Mouse (Mus musculus): ENCODE measurements around the gene Slc16a10. TPM values are rescaled to one million over a fixed set of nuclear protein-coding genes. Genes with fewer than 3 reads are reported as not detected.

Slc16a10 gene
- polyA plus RNA-seq, 1 experiment from 2014 or later = 16.5 TPM

DNA sequence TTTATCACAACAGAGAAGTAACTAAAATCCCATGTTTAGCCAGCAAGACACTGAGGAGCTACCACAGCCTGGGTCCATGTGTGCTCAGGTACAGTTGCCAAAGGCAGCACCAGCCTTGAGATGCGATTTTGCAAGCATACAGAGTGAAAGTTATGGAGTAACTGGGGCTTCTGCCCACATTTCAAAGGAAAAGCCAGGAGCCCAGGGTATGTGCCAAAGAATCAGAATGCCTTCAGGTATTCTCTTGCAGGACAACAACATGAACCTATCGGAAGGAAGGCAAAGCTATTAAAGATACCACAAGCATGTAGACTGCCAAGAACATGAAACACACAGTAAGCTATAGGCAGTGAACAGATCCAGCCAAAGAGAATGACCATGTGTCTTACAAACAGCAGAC, 141.3 kb downstream of the Slc16a10 start:
- WGBS = 91% methylated on average over 2 of the region's 2 CpGs
- ATAC-seq (ENCODE audit: insufficient read depth, low FRiP score, low read depth) = no peak
- no peaks in the 10 kb centered on the region for H3K9me3 ChIP-seq

DNA sequence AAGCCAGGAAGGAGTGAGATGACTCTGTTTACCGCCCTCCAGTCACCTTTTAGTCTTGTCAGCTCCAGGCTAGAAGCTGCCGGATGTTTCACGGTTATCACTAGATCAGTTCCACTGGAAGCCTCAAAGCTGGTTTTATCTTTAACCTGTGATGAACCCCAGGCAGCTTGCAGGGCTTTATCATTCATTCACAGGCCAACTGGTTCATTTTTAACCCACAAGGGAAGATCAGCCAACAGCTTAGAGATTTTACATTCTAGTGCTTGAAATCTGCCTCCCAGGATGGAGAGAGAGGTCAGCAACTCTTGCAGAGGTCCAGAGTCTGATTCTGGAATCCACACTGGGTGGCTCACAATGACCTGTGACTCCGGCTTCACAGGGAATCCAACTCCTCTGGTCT, 150.9 kb downstream of the Slc16a10 start:
- H3K36me3 ChIP-seq = no peaks in the 10 kb centered on the region

More for the DNA sequence above, 141.3 kb downstream of the Slc16a10 start:
- Histone ChIP-seq H3K4me1 (no peaks in the 10 kb centered on the region), H3K36me3 (no peaks in the 10 kb centered on the region), H3K4me2 (no peak overlapping the region), H3K9ac (no peak overlapping the region), H3K27ac (no peak overlapping the region), H3K27me3 (replicated peaks) (no peaks in the 10 kb centered on the region), H3K4me3 (replicated peaks) (no peak overlapping the region)

DNA sequence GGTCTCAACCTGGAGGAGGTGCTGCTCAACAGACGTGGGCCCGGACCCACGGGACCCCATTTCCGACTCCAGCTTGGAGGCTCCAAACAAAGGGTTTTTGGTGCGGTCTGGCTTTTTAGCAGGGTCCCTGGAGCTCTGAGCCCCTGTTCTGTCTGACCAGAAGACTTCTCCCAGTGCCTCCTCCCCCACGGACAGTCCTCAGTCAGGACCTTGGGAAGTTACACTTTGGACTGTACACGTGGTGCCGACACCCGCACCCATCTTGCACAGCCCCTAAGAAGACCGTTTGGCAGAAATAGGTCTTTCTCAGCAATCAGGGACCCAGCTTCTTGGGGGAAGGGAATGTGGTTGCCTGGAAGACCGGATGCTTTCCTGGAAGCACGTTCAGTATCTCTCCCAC, 155.6 kb downstream of the Slc16a10 start, which contains the start of gene Mfsd4b5:
Gene Mfsd4b5 (minus strand): TSS at position 181 of the 400 bp plus-strand sequence.
- 90% methylated on average over 12 of the region's 12 CpGs for WGBS
- H3K27ac ChIP-seq = no peak within 1 kb of the TSS
- no peak within 1 kb of the TSS for H3K4me2 ChIP-seq
- no peak within 1 kb of the TSS for H3K9ac ChIP-seq
- no peaks in the 10 kb centered on the region for H3K36me3 ChIP-seq
- no peak within 1 kb of the TSS for H3K4me3 ChIP-seq (replicated peaks)
- no peak for ATAC-seq (ENCODE audit: insufficient read depth, low FRiP score, low read depth)
- no peaks in the 10 kb centered on the region for H3K27me3 ChIP-seq (replicated peaks)
- H3K4me1 ChIP-seq = no peaks in the 10 kb centered on the region
- no peaks in the 10 kb centered on the region for H3K9me3 ChIP-seq

More for the DNA sequence above, 150.9 kb downstream of the Slc16a10 start:
- Histone ChIP-seq H3K27me3 (replicated peaks) (no peaks in the 10 kb centered on the region), H3K9me3 (no peaks in the 10 kb centered on the region), H3K4me3 (replicated peaks) (no peak overlapping the region), H3K9ac (no peak overlapping the region), H3K27ac (no peak overlapping the region), H3K4me1 (no peaks in the 10 kb centered on the region), H3K4me2 (no peak overlapping the region)
- whole genome bisulfite sequencing = 41% methylated on average over 4 of the region's 4 CpGs
- ATAC-seq (ENCODE audit: insufficient read depth, low FRiP score, low read depth) = no peak

Other genes with a start within 250 kb of the Slc16a10 start
- gene Mfsd4b4, start 243.0 kb downstream of the Slc16a10 start, polyA plus RNA-seq (2015; fragmentation: Nextera tagmentation; extraction: Ambion mirVana) = 3.6 and 4.8 TPM in 2 replicates
- gene Mfsd4b2, start 215.3 kb downstream of the Slc16a10 start, polyA plus RNA-seq (2015; fragmentation: Nextera tagmentation; extraction: Ambion mirVana) = 0.19 and 0.23 TPM in 2 replicates
- gene Mfsd4b3, start 182.1 kb downstream of the Slc16a10 start, polyA plus RNA-seq (2015; fragmentation: Nextera tagmentation; extraction: Ambion mirVana) = 1.1 and 1.5 TPM in 2 replicates
- gene Mfsd4b5, start 155.6 kb downstream of the Slc16a10 start, polyA plus RNA-seq (2015; fragmentation: Nextera tagmentation; extraction: Ambion mirVana) = 0.04 and 0.08 TPM in 2 replicates
- 0.06 and 0.09 TPM in 2 replicates for gene Mfsd4b1, start 117.0 kb downstream of the Slc16a10 start, polyA plus RNA-seq (2015; fragmentation: Nextera tagmentation; extraction: Ambion mirVana)
- gene Rpf2, start 104.8 kb upstream of the Slc16a10 start, polyA plus RNA-seq (2015; fragmentation: Nextera tagmentation; extraction: Ambion mirVana) = 63.1 and 65.6 TPM in 2 replicates
- gene Gtf3c6, start 115.8 kb upstream of the Slc16a10 start, polyA plus RNA-seq (2015; fragmentation: Nextera tagmentation; extraction: Ambion mirVana) = 88.9 and 92.0 TPM in 2 replicates
- 60.3 and 69.1 TPM in 2 replicates for gene Amd1, start 159.9 kb upstream of the Slc16a10 start, polyA plus RNA-seq (2015; fragmentation: Nextera tagmentation; extraction: Ambion mirVana)
- 8.3 and 9.0 TPM in 2 replicates for gene Cdk19, start 197.3 kb upstream of the Slc16a10 start, polyA plus RNA-seq (2015; fragmentation: Nextera tagmentation; extraction: Ambion mirVana)